Comparison of ENCODE assay signal across 18 mouse cellular contexts in the genomic region with DNA sequence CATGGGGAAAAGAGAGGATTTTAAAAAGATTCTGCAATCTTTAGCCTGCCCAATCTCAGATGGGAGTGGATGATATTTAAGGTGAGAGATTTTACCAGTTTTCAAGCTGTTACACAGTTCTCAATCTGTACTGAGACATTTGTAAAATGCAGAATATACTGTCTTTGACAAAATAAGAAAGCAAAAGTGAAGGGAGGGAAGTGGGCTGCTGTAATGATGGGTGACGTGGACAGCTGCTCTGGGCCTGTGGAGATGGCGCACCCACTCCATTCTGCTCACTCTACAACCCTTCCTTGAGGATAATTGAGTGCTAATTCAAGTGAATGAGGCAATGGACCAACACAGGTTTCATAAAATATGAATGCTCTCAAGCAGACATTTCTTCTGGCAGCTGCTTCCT.
DNase-seq lines count a peak whose midpoint lies in the region; ATAC-seq lines count a peak whose summit lies in the region.
"Had no signal": no experiment of that assay in that cellular context is flagged by ENCODE, and none has a peak within 500 bp of the region (broad histone marks: within the 10 kb centered on the region; RNA-seq: fewer than 3 reads in every experiment).

No protein-coding gene starts in this region.

- no peaks in the 10 kb centered on the region for H3K4me1 ChIP-seq in midbrain, embryonic 16.5 days (ENCODE audit: control insufficient read depth, insufficient read depth, low read length)
- H3K4me1 ChIP-seq: embryonic facial prominence, embryonic 13.5 days; forebrain, embryonic 12.5 days; heart, embryonic 12.5 days; hindbrain, embryonic 10.5 days had no signal

- ATAC-seq in frontal cortex, adult (ENCODE audit: low TSS enrichment): peak; percentile 57
- ATAC-seq in midbrain, embryonic 16.5 days: no peak

- no peaks in the 10 kb centered on the region for H3K27me3 ChIP-seq in midbrain, embryonic 16.5 days (ENCODE audit: control insufficient read depth, insufficient read depth, low read depth, low read length)
- H3K27me3 ChIP-seq: embryonic facial prominence, embryonic 13.5 days; forebrain, embryonic 12.5 days; heart, embryonic 12.5 days had no signal

- 85% methylated on average over 2 of the region's 2 CpGs for WGBS in midbrain, embryonic 16.5 days

- intact Hi-C loops in left cerebral cortex, postnatal 25 days (cut with DNase I): no loop called here

- no peaks in the 10 kb centered on the region for H3K9me3 ChIP-seq in midbrain, embryonic 16.5 days (replicated peaks; ENCODE audit: control insufficient read depth, low read length, poor library complexity, severe bottlenecking)
- H3K9me3 ChIP-seq: embryonic facial prominence, embryonic 13.5 days; forebrain, embryonic 12.5 days; heart, embryonic 12.5 days; hindbrain, embryonic 10.5 days had no signal

- DNase-seq in frontal cortex, postnatal 25 days (ENCODE audit: low spot score in 2 of 2): no peak
- peak; percentile 11 to 80 for DNase-seq in left cerebral cortex, postnatal 25 days (ENCODE audit: low spot score in 2 of 2)
- no peak for DNase-seq in left cerebral cortex, adult 11 months (ENCODE audit: low spot score)
- peak; percentile 25 for DNase-seq in right cerebral cortex, postnatal 25 days
- DNase-seq in right cerebral cortex, postnatal 14 days: no peak
- DNase-seq: adrenal gland, postnatal 10 days; cerebellum, adult 11-12 months; cerebellum, adult 9-10 months; cerebellum, postnatal 25 days; gastrocnemius, adult 2 months; gastrocnemius, postnatal 25 days had no signal

- H3K27ac ChIP-seq in midbrain, embryonic 16.5 days (ENCODE audit: low read length): no peak overlapping the region
- H3K27ac ChIP-seq: embryonic facial prominence, embryonic 13.5 days; forebrain, embryonic 12.5 days; gastrocnemius, adult 2 months; hindbrain, embryonic 10.5 days; hindbrain, embryonic 14.5 days had no signal

- no peak overlapping the region for H3K9ac ChIP-seq in midbrain, embryonic 16.5 days (ENCODE audit: low read depth, low read length)
- H3K9ac ChIP-seq: embryonic facial prominence, embryonic 13.5 days; forebrain, embryonic 12.5 days; heart, embryonic 12.5 days; hindbrain, embryonic 14.5 days had no signal

- no peak overlapping the region for H3K4me2 ChIP-seq in midbrain, embryonic 16.5 days (ENCODE audit: low read length)
- H3K4me2 ChIP-seq: embryonic facial prominence, embryonic 13.5 days; forebrain, embryonic 12.5 days; heart, embryonic 12.5 days; hindbrain, embryonic 14.5 days had no signal

- H3K4me3 ChIP-seq in midbrain, embryonic 16.5 days (ENCODE audit: low read depth, low read length): no peak overlapping the region
- H3K4me3 ChIP-seq: embryonic facial prominence, embryonic 13.5 days; forebrain, embryonic 12.5 days; gastrocnemius, adult 2 months; heart, embryonic 12.5 days; hindbrain, embryonic 10.5 days had no signal

- H3K36me3 ChIP-seq in midbrain, embryonic 16.5 days (ENCODE audit: control insufficient read depth, insufficient read depth, low read length): no peaks in the 10 kb centered on the region
- H3K36me3 ChIP-seq: embryonic facial prominence, embryonic 13.5 days; forebrain, embryonic 12.5 days; heart, embryonic 12.5 days; hindbrain, embryonic 10.5 days had no signal

Comparison
In these comparisons a context has a peak if more than half of its experiments do, and no peak if none do; other contexts are left out.
1. DNase-seq: peak in left cerebral cortex, postnatal 25 days (2 of 2) and right cerebral cortex, postnatal 25 days (single experiment); none in frontal cortex, postnatal 25 days (0 of 2), left cerebral cortex, adult 11 months (single experiment) and right cerebral cortex, postnatal 14 days (single experiment).